Mouse (Mus musculus) bone marrow macrophage, adult 2 months (primary cell): ENCODE measurements at regions not wholly inside any gene's neighbourhood (a gene's known extent, or its start where the extent isn't known, plus 50 kb on each side); places are given as distances from the start of the nearest gene placed in this dataset.
A peak's percentile ranks its signal among the peaks of the same experiment; 100 is the strongest.

Experiments used
- H3K27ac ChIP-seq: 2 replicates; pipeline ENCODE4 v1.5.1; 2012; ENCODE audit warnings: low read depth, low read length; ENCODE audit not compliant: insufficient read depth
- H3K4me1 ChIP-seq: 2 replicates; pipeline ENCODE4 v1.6.1; 2012; ENCODE audit warnings: low read length; ENCODE audit not compliant: control insufficient read depth, insufficient read depth
- H3K4me3 ChIP-seq: 2 replicates; pipeline ENCODE4 v1.5.1; 2012; ENCODE audit warnings: mild to moderate bottlenecking, low read length, moderate library complexity; ENCODE audit not compliant: insufficient read depth
- CTCF ChIP-seq: IDR thresholded peaks from 2 replicates; pipeline ENCODE4 v1.5.1; 2012; ENCODE audit warnings: low read depth, mild to moderate bottlenecking, low read length, moderate library complexity
- POLR2A ChIP-seq: IDR thresholded peaks from 2 replicates; pipeline ENCODE4 v1.6.1; 2012; ENCODE audit warnings: mild to moderate bottlenecking, low read depth, low read length, borderline replicate concordance

- TF ChIP-seq POLR2A (no peak), CTCF (no peak)
- peaks cover 10% of the 10 kb centered on the region for H3K4me1 ChIP-seq
- H3K27ac ChIP-seq = no peak overlapping the region
- no peak overlapping the region for H3K4me3 ChIP-seq
These were observed 118.6 kb upstream of the Ercc6l2 start for GRCm38 (mm10) chr13:63696399-63696798.

- Histone ChIP-seq H3K4me1 (peaks cover 21% of the 10 kb centered on the region), H3K27ac (no peak overlapping the region), H3K4me3 (no peak overlapping the region)
- no peak for TF ChIP-seq CTCF
- TF ChIP-seq POLR2A = no peak
These were observed 115.4 kb upstream of the Ercc6l2 start for GRCm38 (mm10) chr13:63699624-63700023.

- Histone ChIP-seq H3K4me3 (no peak overlapping the region), H3K27ac (peak overlapping the region; percentile 54), H3K4me1 (peaks cover 21% of the 10 kb centered on the region)
- TF ChIP-seq CTCF (no peak), POLR2A (no peak)
These were observed 114.3 kb upstream of the Ercc6l2 start for GRCm38 (mm10) chr13:63700747-63701146.

GRCm38 (mm10) chr13:63701199-63702175 lies 113.6 kb upstream of the Ercc6l2 start:
- TF ChIP-seq POLR2A = no peak
- TF ChIP-seq CTCF = no peak
- no peak overlapping the region for H3K4me3 ChIP-seq
- peaks cover 24% of the 10 kb centered on the region for H3K4me1 ChIP-seq
- H3K27ac ChIP-seq = peak overlapping the region; percentile 60

- TF ChIP-seq CTCF = no peak
- no peak for TF ChIP-seq POLR2A
- peaks cover 3% of the 10 kb centered on the region; the same call in 1 of the 2 replicates for H3K4me1 ChIP-seq
- no peak overlapping the region for H3K27ac ChIP-seq
- H3K4me3 ChIP-seq = no peak overlapping the region
These were observed 106.5 kb upstream of the Ercc6l2 start for GRCm38 (mm10) chr13:63708567-63708966.

GRCm38 (mm10) chr13:63713137-63713536 lies 101.9 kb upstream of the Ercc6l2 start:
- H3K27ac ChIP-seq = no peak overlapping the region
- no peaks in the 10 kb centered on the region for H3K4me1 ChIP-seq
- TF ChIP-seq CTCF (0 out of 2 replicates have a peak, but pooled peaks have one; percentile 22), POLR2A (no peak)
- H3K4me3 ChIP-seq = no peak overlapping the region

GRCm38 (mm10) chr13:63716498-63716897 lies 98.5 kb upstream of the Ercc6l2 start:
- peaks cover 6% of the 10 kb centered on the region for H3K4me1 ChIP-seq
- no peak for TF ChIP-seq CTCF
- TF ChIP-seq POLR2A = no peak
- H3K27ac ChIP-seq = no peak overlapping the region
- H3K4me3 ChIP-seq = no peak overlapping the region

- no peak overlapping the region for H3K27ac ChIP-seq
- no peak overlapping the region for H3K4me3 ChIP-seq
- H3K4me1 ChIP-seq = peaks cover 6% of the 10 kb centered on the region
- no peak for TF ChIP-seq CTCF
- no peak for TF ChIP-seq POLR2A
These were observed 97.8 kb upstream of the Ercc6l2 start for GRCm38 (mm10) chr13:63717249-63717648.

- no peak for TF ChIP-seq POLR2A
- TF ChIP-seq CTCF = no peak
- peaks cover 6% of the 10 kb centered on the region for H3K4me1 ChIP-seq
- no peak overlapping the region for H3K4me3 ChIP-seq
- H3K27ac ChIP-seq = no peak overlapping the region
These were observed 96.3 kb upstream of the Ercc6l2 start for GRCm38 (mm10) chr13:63718782-63719181.

GRCm38 (mm10) chr13:63719351-63720207 lies 95.5 kb upstream of the Ercc6l2 start:
- peaks cover 6% of the 10 kb centered on the region for H3K4me1 ChIP-seq
- no peak overlapping the region for H3K4me3 ChIP-seq
- no peak for TF ChIP-seq CTCF
- TF ChIP-seq POLR2A = no peak
- no peak overlapping the region for H3K27ac ChIP-seq
